Mouse (Mus musculus): ENCODE data around the gene Rps6kb2.

- TF ChIP-seq CTCF (IDR thresholded peaks at IDR 0.05; ENCODE audit: borderline replicate concordance, control insufficient read depth, extremely low read depth, insufficient read depth, low read length, poor library complexity), result no peak
- no peak for TF ChIP-seq POLR2A (IDR thresholded peaks at IDR 0.05; ENCODE audit: control insufficient read depth, extremely low read depth, insufficient read depth, low read length, poor library complexity)
Observed at GRCm38 (mm10) chr19:4134354-4134753, 28.8 kb downstream of the Rps6kb2 start.

All from thymus, adult 2 months (tissue).